Mouse (Mus musculus) neural tube, embryonic 10.5 days (tissue): ENCODE measurements around the gene Sema3a.

Experiments
- DNase-seq: peaks from one replicate; pipeline ENCODE4 v3.0.0-alpha.2; 2017; ENCODE audit warnings: low spot score; ENCODE audit errors: extremely low spot score

Gene Sema3a

DNA sequence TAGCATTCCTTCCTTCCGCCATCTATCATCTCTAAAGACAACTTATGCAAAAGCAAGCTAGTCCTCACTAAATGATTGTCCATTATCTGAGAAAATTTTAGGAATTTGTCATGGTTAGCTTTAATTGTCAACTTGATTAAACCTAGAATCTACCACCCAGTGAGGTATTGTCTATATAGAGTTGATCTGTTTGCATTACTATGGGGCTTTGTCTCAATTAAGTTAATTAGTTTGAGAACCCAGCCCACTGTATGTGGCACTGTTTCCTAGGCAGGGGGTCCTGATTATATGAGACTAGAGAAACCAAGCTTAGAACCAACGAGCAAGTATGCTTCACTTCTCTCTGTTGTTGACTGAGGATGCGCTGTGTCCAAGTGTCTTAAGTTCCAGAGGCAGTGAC, 194.9 kb downstream of the Sema3a start:
- no peak for DNase-seq

DNA sequence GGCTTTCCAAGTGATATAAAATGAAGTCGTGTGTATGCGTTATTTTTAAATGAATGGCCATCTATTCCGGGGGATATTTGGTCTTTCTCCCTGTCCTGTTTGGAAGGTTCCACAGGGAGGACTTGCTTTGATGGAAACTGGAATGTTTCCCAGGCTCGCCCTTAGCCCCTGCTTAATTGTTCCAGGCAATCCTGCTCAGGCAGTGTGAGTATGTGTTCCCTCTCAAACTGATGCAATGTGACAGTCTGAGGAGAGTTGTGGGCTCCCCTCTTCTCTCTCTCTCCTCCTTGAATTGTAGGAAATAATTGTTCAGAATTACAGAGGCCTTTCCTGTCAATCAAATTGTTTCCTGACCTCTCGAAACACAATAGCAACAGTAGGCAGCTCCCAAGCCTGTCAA, 202.1 kb downstream of the Sema3a start:
- DNase-seq, result no peak

DNA sequence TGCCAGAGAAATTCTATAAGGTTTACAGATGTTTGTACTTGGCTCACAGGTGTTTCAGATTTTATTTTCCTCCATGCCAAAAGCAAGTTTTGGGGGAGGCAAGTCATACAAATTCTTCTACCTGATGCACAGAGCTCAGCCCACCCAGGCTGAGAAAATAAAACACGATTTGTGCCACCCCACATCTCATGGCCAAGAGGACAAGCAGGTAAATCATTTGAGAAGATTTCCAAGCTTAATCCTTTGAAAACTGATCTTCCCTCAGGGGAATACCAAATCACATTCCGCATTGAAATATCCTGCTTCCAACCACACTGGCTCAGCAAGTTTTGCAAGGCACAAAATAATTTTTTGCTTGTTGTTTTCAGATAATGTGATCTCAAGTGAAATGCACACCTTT, 206.2 kb downstream of the Sema3a start:
- DNase-seq, result no peak

DNA sequence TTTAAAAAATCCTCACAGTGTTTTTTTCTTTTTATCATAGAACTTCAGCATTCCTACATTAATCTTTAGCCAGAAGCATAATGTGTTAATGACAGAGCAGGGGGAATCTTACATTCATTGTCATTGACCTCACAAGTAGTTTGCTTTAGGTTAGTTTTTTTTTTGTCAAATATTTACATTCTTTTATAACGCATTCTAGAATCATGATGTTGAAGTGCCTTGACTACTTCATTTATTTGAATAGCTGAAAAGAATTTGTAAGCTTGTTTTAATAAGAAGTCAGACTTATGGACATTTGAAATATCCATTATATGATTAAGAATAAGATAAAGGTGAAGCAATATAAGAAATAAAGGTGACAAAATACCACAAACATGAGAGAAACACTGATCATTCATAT, 212.5 kb downstream of the Sema3a start:
- no peak for DNase-seq

DNA sequence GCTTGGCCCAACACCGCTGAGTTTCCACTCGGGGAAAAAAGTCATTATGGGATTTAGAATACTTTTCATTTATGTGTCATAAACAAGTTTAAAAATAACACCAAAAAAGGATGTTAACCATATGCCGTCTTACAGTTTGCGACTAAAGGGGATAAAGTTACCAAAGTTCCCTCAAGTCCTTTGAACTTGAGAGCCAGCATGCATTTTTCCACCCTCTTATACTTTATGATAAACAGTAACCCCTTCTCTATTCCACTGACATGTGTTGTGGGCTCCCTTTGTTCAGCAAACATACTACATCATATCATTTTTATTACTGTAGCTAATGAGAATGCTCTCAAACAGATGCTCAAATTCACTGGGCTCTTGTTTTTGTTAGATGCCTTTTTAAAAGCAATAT, 221.9 kb downstream of the Sema3a start:
- no peak for DNase-seq

DNA sequence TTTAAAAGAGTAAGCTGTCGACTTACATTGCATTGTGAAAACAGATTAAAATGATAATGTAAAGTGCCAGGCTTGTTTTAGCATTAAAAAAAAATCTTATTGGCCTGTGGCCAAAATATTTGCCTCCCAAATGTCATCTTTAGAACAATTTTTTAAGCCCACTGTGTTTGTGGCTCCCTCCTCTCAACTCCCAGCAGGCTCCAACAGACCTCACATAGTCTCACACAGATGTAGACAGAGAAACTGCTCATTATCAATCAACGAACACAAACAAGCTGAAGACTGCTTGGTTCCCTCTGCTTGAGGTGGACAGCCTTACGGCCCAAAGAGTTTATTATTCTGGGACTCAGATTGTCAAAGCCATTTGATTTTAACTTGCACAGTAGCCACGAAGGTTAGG, 226.4 kb downstream of the Sema3a start:
- no peak for DNase-seq

DNA sequence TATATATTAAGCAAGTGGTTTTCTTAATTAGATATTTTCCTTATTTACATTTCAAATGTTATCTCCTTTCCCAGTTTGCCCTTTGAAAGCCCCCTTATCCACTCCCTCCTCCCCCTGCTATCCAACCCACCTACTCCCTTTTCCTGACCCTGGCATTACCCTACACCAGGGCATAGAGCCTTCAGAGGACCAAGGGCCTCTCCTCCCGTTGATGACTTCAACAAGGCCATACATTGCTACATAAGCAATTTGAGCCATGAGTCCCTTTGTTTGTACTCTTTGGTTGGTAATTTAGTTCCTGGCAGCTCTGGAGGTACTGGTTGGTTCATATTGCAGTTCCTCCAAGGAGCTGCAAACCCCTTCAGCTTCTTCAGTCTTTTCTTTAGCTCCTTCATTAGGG, 227.8 kb downstream of the Sema3a start:
- no peak for DNase-seq

DNA sequence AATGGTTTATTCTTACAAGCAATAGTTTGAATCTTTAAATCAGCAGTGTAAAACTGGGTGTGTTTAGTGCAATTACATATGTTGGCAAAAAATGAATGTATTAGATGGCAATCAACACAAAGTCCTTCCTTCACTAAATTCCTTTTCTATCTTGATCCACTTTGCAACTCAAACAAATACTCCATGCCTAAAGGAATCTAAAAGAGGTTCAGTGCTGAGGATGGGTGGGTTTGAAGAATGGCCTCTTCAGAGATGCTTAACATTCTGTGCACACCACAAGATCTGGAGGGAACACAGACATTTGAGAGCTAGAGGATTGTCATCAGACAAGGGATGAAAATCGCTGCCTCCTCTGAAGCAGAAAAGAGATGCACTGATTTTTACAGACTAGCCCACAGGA, 228.3 kb downstream of the Sema3a start:
- DNase-seq, result no peak

DNA sequence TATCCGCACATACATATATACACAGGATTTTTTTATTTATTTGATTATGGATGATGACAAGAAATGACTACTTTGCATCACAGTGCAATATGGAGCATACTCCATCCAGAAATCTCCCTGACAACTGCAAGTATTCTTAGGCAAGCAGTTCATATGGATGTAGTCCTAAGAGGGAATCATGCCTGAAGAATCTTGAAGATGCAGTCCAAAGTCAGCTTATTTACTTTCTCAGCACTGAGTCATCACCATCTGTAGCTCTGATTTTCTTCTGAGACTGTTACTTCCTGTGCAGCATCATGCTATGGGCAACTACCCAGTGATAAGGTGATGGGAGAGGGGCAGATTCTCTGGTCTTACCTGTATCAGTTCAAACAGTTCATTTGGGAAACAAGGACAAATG, 229.7 kb downstream of the Sema3a start:
- no peak for DNase-seq

DNA sequence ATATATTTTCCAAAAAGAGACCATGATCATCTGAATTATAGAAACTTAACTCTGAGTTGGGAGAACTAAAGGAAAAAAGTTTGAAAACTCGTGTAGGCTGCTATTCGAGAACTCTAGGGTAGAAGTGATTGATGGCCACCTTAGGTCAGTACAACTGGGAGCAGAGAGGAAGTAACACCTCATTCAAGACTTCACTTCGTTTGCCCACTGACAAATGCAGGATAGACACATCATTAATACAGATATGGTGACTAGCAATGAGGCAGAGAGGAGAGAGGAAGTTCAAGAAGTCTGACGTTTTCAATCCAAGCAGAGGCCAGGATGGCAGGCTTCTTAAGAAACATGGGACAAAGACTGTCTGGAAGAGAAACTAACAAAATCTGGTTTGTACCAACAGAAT, 233.6 kb downstream of the Sema3a start:
- no peak for DNase-seq

DNA sequence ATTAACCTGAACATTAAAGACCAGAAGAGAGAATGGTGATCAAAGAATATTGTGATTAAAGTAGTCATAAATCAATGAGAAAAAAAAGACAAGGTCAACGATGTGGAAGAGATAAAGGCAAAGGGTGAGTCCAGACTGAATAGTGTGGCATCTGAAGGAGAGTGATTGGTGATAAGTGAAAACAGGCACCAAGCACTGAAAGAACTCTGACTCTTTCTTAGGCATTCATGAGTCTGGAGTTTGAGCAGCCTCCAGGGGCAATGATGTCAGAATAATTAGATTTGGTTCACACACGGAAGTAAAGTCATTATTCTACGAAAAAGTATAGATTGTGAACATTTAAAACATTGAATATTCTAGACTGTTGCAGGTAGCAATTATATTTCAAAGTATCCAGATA, 235.5 kb downstream of the Sema3a start:
- no peak for DNase-seq

DNA sequence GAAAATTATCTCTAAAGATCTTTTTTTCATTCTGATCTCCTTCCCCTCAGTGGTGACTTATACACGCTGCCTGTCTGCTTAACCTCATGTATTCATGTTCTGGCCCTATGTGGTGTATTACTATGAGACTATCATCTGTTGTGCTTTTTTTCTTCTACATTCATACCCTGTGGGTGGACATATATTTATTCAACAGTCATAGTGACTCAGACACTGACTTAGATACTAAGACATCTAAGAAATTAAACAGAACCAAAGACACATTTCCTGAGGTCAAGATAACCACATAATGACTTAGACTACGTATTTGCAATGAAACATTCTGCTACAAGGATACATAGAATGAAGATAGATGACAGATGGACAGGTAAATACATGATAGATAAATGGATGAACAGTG, 239.9 kb downstream of the Sema3a start:
- no peak for DNase-seq

DNA sequence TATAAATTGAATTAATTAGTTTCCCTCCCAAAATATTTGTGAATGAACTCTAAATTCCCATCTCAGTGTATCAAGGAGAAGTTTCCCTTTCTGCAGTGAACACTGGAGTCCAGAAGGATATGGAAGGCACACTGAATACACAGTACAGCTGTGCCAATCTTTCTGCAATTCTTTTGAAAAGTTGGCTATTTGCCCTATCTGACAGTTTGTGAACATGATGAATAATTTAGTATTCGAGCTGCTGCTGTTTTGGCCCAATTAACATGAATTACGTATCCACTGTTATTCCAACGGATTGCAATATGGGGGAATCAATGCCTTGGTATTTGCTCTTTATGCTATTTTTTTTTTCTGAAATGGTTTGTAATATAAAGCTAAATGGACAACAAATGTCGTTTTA, 254.0 kb downstream of the Sema3a start:
- no peak for DNase-seq

DNA sequence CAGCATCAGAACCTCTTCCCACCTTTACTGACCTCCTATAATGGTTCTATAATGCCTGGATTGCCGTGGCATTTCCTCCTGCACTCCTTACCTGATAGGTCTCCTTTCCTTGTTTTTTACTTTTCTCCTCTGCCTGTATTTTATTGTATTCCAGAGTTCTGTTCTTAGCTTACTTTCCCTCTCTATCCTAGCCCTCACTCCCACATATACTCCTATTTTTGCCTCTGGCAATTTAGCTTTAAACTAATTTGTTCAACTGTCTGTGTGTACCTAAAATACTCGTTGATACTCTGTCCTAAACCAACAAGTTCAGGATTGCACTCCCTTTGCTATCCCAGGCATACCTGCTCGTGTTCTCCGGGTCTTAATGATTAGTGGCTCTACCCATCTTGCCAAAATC, 258.8 kb downstream of the Sema3a start:
- DNase-seq, result no peak

DNA sequence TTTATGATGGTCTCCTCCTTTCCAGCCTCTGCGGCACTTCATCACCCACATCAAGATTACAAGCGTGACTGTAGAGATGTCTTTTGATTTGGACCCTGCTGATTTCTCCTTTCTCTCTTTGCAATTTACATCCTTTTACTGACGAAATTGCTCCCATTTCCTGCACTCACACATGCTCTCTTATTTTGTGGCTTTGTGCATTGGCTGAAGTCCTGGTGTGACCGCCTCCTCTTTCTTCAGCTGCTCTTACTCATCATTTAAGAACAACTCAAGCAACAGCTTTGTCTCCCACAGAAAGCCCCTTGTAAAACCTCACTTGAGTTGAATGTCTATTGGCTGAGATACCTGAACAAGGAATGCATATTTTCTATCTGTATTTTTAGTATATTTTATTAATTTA, 259.5 kb downstream of the Sema3a start:
- DNase-seq, result no peak

DNA sequence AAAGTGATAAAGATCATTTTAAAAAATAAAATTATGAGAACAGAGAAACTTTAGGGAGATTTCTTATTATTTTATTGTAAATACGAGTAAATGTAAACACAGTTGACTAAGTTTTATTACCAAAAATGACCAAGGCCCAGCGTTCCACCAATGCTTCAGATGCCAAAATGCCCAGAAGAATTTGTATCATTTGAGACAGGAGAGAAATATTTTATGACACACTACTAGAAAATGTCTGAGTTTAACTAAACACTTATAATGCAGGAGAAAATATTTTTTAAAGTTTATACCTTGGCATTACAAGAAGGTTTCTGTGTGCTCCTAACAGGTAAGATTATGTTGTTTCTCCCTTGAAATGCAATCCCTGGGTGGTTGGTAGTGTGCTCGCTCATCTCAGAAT, 261.4 kb downstream of the Sema3a start:
- DNase-seq, result no peak

DNA sequence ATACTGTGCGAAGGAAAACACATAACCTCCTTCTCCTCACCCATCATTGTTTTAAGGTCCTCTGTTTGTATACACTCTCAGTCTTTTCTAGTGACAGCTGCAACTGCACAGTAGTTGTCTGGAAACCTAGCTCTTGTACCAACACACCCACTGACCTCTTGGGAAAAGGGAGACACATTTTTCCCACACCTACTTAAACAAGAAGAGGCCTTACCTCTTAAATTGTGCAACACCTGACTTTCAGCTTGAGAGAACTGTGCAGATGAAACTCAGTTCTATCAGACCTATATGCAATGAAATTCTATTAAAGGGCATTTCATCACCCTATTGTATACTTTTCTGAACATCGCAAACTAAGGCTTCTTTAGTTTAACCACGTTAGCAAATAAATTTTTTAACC, 262.5 kb downstream of the Sema3a start:
- DNase-seq, result no peak

DNA sequence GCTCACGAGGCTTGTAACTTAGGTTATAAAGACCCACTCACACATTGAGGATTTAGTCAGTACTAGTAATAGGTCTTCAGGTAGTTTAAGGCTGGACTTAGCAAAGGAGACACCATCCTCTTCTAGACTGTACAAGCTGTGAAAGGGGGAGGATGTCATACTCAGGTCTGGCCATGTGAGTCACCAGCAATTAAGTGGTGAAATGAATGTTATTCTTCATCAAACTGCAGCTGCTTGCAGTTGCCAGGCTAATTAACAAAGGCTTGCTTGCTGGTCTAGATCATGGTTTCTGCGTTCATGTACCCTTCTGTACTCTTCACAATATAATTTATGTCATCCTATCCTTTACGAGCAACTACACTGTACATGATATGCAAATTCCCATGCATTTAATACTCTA, 264.8 kb downstream of the Sema3a start:
- no peak for DNase-seq

DNA sequence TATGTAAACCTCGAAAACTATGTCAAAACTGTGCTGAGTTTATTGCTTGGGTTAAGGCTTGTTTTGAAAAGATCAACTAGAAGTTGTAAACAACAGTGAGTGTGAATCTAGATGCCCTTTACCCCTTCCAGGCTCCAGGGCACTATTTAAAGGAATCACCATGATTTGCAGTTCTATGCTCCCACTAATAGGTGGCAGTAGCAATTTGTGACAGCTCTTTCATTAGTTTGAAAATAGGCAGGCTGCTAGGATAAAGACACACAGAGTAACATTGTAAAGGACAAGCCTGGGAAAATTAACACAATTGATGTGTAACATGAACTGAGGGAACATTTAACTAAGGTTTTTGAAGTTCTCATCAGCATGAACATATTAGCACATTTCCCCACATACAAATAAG, 280.2 kb downstream of the Sema3a start:
- no peak for DNase-seq

DNA sequence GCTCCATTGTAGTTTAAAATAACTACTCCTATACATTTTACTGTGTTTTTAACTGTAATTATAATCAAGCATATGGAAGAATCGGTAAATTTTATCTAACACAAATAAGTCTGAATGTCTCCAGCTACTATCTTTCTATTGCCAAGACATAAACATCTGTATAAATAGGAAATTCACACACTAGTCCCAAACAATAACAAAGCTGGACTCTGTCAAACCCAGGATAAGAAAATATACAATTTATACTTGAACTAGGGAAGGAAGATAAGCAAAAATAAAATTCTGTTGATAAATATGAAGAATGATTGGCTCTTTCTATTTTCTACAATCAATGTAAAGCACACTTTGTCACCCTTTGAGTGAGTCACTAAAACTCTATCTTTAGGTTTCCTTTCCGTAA, 280.9 kb downstream of the Sema3a start:
- no peak for DNase-seq

DNA sequence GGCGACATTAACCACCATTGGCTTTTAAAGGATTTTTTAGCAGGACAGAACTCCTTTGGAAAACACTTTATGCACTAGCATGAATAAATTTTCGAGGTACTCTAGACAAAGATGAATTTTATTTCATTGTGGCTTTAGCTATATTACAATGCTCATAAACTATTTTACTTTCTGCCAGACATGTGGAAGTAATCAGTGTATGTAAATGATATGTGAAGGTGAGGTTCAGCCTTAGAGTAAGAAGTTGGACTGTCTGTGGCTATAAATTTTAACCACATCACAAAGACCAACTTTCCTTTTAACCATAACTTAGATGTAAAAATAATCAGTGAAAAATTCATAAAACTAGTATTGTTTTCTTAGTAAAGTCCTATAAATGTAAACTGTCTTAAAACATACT, 286.7 kb downstream of the Sema3a start:
- no peak for DNase-seq

DNA sequence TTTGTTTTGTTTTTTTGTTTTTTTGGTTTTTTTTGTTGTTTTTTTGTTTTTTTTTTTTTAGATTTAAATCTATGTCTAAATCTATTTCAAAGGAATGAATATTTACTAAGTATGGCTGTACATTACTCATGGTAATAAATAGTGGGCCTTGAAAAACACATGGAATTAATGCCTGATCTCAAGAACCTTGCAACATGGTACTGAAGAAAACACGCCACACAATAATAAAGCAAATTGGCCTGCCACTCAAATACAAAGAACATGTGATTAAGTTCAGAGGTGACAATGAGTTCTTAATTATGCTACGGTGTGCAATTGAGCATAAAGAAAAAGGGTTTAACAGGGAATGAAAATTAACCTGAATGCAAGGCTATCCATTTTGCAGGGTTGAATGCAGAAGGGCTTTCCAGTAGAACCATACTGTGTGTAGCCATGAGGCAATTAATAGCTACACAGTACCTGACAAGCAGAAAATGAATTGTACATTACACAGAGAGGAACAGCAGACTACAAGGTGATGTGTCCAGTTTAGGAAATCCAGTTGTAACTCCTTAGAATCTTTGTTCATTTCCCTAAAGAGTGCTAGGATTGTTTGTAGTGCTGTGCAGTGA, 288.8 kb downstream of the Sema3a start:
- DNase-seq, result no peak

DNA sequence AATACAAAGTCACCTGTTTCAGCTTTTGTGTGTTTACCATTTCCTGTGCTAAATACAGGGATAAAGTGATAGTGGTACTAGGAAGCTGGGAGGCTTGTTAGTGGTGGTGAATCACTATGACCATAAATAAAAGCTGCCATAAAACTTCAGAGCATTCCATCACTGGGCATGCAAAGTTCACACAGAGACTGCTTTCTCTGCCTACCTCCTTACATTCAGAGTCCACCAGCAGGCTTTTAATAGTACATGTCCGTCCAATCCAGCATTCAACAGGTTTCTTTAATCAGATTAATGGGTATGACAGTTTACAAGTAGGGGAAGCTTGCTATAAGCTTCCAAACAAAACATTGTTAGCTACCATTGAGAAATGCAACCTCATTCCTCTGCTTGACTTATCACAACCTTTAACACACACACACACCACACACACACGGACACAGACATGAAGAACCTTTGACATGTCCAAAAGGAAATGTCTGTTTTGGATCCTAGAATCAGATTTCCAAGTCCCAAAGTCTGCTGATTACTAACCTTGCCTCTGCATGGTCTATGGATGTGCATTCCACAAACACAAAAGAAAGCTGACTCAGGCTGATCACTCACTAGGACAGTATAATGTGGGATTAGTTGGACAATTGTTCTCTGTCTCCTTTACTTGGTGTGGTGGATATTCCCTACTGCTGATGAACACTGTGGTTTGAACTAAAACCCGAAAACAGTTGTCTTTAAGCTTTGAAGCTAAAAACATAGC, 291.9 kb downstream of the Sema3a start:
- DNase-seq, result no peak
